Mouse (Mus musculus): ENCODE results near the gene Cst9. TPM values are rescaled to one million over a fixed set of nuclear protein-coding genes. Genes with fewer than 3 reads are reported as not detected.

Gene Cst9
- total and polyA plus RNA-seq, 3 experiments: not detected

- TF ChIP-seq ELF1 (IDR thresholded peaks at IDR 0.05; ENCODE audit: low read depth, low read length) (no peak), MYC (IDR thresholded peaks at IDR 0.05; ENCODE audit: low read depth, low read length) (no peak), ZMIZ1 (IDR thresholded peaks at IDR 0.05; ENCODE audit: low read depth, low read length) (no peak), GATA1 (IDR thresholded peaks at IDR 0.05; ENCODE audit: low read depth, low read length) (no peak), MEF2A (IDR thresholded peaks at IDR 0.05; ENCODE audit: extremely low read depth, insufficient replicate concordance, low read depth, low read length, poor library complexity, severe bottlenecking) (no peak), SIN3A (IDR thresholded peaks at IDR 0.05; ENCODE audit: low read length) (no peak), TAL1 (IDR thresholded peaks at IDR 0.05; ENCODE audit: low read length) (no peak), MAFK (IDR thresholded peaks at IDR 0.05; ENCODE audit: borderline replicate concordance, low read depth, low read length) (no peak), UBTF (IDR thresholded peaks at IDR 0.05; ENCODE audit: borderline replicate concordance, insufficient read depth, low read depth, low read length) (no peak), POLR2AphosphoS2 (IDR thresholded peaks at IDR 0.05; ENCODE audit: low read length) (no peak), ETS1 (IDR thresholded peaks at IDR 0.05; ENCODE audit: low read depth, low read length) (no peak), MYB (IDR thresholded peaks at IDR 0.05; ENCODE audit: low read depth, low read length) (no peak), EP300 (IDR thresholded peaks at IDR 0.05; ENCODE audit: low read depth in 1 of 2, low read length in 2 of 2) (no peak), MAX (IDR thresholded peaks at IDR 0.05; ENCODE audit: low read length) (no peak), JUND (IDR thresholded peaks at IDR 0.05; ENCODE audit: low read depth, low read length) (no peak), POLR2A (IDR thresholded peaks at IDR 0.05; ENCODE audit: control insufficient read depth in 1 of 2, insufficient read depth in 1 of 2, low read depth in 1 of 2, low read length in 2 of 2, poor library complexity in 1 of 2) (no peak), SMC3 (IDR thresholded peaks at IDR 0.05; ENCODE audit: low read depth, low read length) (no peak), RCOR1 (IDR thresholded peaks at IDR 0.05; ENCODE audit: low read depth, low read length) (no peak)
- Histone ChIP-seq H3K36me3 (ENCODE audit: control insufficient read depth in 1 of 2, insufficient read depth in 2 of 2, low read length in 2 of 2) (peaks cover 0 to 2% of the 10 kb centered on the region in 2 experiments; a peak in 1 of 4 replicates), H3K4me1 (ENCODE audit: control insufficient read depth in 1 of 2, insufficient read depth in 2 of 2, low read length in 2 of 2) (peaks cover 0 to 7% of the 10 kb centered on the region in 2 experiments; a peak in 3 of 4 replicates), H3K79me2 (ENCODE audit: control insufficient read depth, insufficient read depth, low read length, poor library complexity) (peaks cover 7% of the 10 kb centered on the region), H3K9me3 (replicated peaks; ENCODE audit: insufficient read depth, low read length) (no peaks in the 10 kb centered on the region), H3K9ac (ENCODE audit: control insufficient read depth, low read depth, low read length, poor library complexity, severe bottlenecking) (no peak overlapping the region), H3K27ac (ENCODE audit: control insufficient read depth, low read depth, low read length) (no peak overlapping the region), H3K4me3 (ENCODE audit: control insufficient read depth in 1 of 2, insufficient read depth in 1 of 2, low read depth in 2 of 2, low read length in 2 of 2) (no peak overlapping the region), H3K27me3 (ENCODE audit: control insufficient read depth in 1 of 2, insufficient read depth in 2 of 2, low read length in 2 of 2) (peaks cover 0 to 2% of the 10 kb centered on the region in 2 experiments; a peak in 2 of 4 replicates)
- no peak for DNase-seq (ENCODE audit: low read depth, low spot score)
Observed at GRCm38 (mm10) chr2:148878641-148879130, 43.7 kb downstream of the Cst9 start.

GRCm38 (mm10) chr2:148879199-148879598, 44.3 kb downstream of the Cst9 start:
- H3K4me1 ChIP-seq (ENCODE audit: control insufficient read depth in 1 of 2, insufficient read depth in 2 of 2, low read length in 2 of 2): peaks cover 0 to 3% of the 10 kb centered on the region in 2 experiments; a peak in 3 of 4 replicates
- DNase-seq (ENCODE audit: low read depth, low spot score): no peak
- no peak for TF ChIP-seq TBP (IDR thresholded peaks at IDR 0.05; ENCODE audit: low read depth, low read length)
- TF ChIP-seq TCF12 (IDR thresholded peaks at IDR 0.05; ENCODE audit: low read depth, low read length): no peak
- no peak for TF ChIP-seq MAZ (IDR thresholded peaks at IDR 0.05; ENCODE audit: low read depth, low read length)
- TF ChIP-seq NELFE (IDR thresholded peaks at IDR 0.05; ENCODE audit: low read depth, low read length): no peak
- no peak for TF ChIP-seq POLR2AphosphoS2 (IDR thresholded peaks at IDR 0.05; ENCODE audit: low read length)
- TF ChIP-seq EP300 (IDR thresholded peaks at IDR 0.05; ENCODE audit: low read depth in 1 of 2, low read length in 2 of 2): no peak
- no peak for TF ChIP-seq POLR2A (IDR thresholded peaks at IDR 0.05; ENCODE audit: control insufficient read depth in 1 of 2, insufficient read depth in 1 of 2, low read depth in 1 of 2, low read length in 2 of 2, poor library complexity in 1 of 2)
- TF ChIP-seq GABPA (IDR thresholded peaks at IDR 0.05; ENCODE audit: low read depth, low read length): no peak
- no peak for TF ChIP-seq MYC (IDR thresholded peaks at IDR 0.05; ENCODE audit: low read depth, low read length)
- H3K27me3 ChIP-seq (ENCODE audit: control insufficient read depth in 1 of 2, insufficient read depth in 2 of 2, low read length in 2 of 2): peaks cover 0 to 2% of the 10 kb centered on the region in 2 experiments; a peak in 2 of 4 replicates
- no peak overlapping the region for H3K4me3 ChIP-seq (ENCODE audit: control insufficient read depth in 1 of 2, insufficient read depth in 1 of 2, low read depth in 2 of 2, low read length in 2 of 2)
- H3K36me3 ChIP-seq (ENCODE audit: control insufficient read depth in 1 of 2, insufficient read depth in 2 of 2, low read length in 2 of 2): no peaks in the 10 kb centered on the region
- H3K9me3 ChIP-seq (replicated peaks; ENCODE audit: insufficient read depth, low read length): no peaks in the 10 kb centered on the region
- no peak overlapping the region for H3K27ac ChIP-seq (ENCODE audit: control insufficient read depth, low read depth, low read length)
- no peak overlapping the region for H3K9ac ChIP-seq (ENCODE audit: control insufficient read depth, low read depth, low read length, poor library complexity, severe bottlenecking)
- H3K79me2 ChIP-seq (ENCODE audit: control insufficient read depth, insufficient read depth, low read length, poor library complexity): peaks cover 4% of the 10 kb centered on the region
